Comparison of ENCODE assay signal across 19 mouse cellular contexts in genomic region chr10:13346609-13347290, GRCm38 (mm10).
DNase-seq lines count a peak whose midpoint lies in the region; ATAC-seq lines count a peak whose summit lies in the region.
"Had no signal": no experiment of that assay in that cellular context is flagged by ENCODE, and none has a peak within 500 bp of the region (broad histone marks: within the 10 kb centered on the region; RNA-seq: fewer than 3 reads in every experiment).

No protein-coding gene starts in this region.

- DNase-seq in kidney, adult 9 months = peak; percentile 12
- no peak for DNase-seq in kidney, adult 11 months
- DNase-seq in embryo, embryonic 10.5 days (ENCODE audit: low spot score) = peak; percentile 70
- DNase-seq in mesoderm, embryonic 11.5 days (ENCODE audit: low read depth, low spot score) = peak; percentile 74
- no peak for DNase-seq in urinary bladder, postnatal 14 days (ENCODE audit: low spot score)
- DNase-seq in gastrocnemius, adult 18-20 months (ENCODE audit: low spot score) = no peak
- DNase-seq: adrenal gland, postnatal 14 days; cerebellum, adult 11-12 months; cerebellum, adult 9-11 months; cerebellum, postnatal 36 days; gastrocnemius, postnatal 25 days had no signal

- no peaks in the 10 kb centered on the region for H3K36me3 ChIP-seq in kidney, embryonic 16.5 days (ENCODE audit: insufficient read depth, low read length)
- H3K36me3 ChIP-seq: embryonic facial prominence, embryonic 13.5 days; forebrain, embryonic 12.5 days; hindbrain, embryonic 10.5 days had no signal

- no peaks in the 10 kb centered on the region for H3K9me3 ChIP-seq in kidney, embryonic 16.5 days (ENCODE audit: low read length)
- H3K9me3 ChIP-seq: embryonic facial prominence, embryonic 13.5 days; forebrain, embryonic 12.5 days; hindbrain, embryonic 10.5 days had no signal

- WGBS in kidney, embryonic 16.5 days = 33% methylated on average over 5 of the region's 5 CpGs

- H3K4me3 ChIP-seq in kidney, embryonic 16.5 days (ENCODE audit: low read length) = no peak overlapping the region
- H3K4me3 ChIP-seq: embryonic facial prominence, embryonic 13.5 days; forebrain, embryonic 12.5 days; heart, embryonic 12.5 days; hindbrain, embryonic 10.5 days had no signal

- H3K27me3 ChIP-seq in kidney, embryonic 16.5 days (ENCODE audit: insufficient read depth, low read length) = no peaks in the 10 kb centered on the region
- H3K27me3 ChIP-seq: embryonic facial prominence, embryonic 13.5 days; forebrain, embryonic 12.5 days; heart, embryonic 12.5 days had no signal

- H3K9ac ChIP-seq in kidney, embryonic 16.5 days (replicated peaks; ENCODE audit: low read length) = no peak overlapping the region
- H3K9ac ChIP-seq: embryonic facial prominence, embryonic 13.5 days; forebrain, embryonic 12.5 days; heart, embryonic 12.5 days; hindbrain, embryonic 14.5 days had no signal

- H3K4me1 ChIP-seq in kidney, embryonic 16.5 days (ENCODE audit: insufficient read depth, low read length) = no peaks in the 10 kb centered on the region
- H3K4me1 ChIP-seq: embryonic facial prominence, embryonic 13.5 days; forebrain, embryonic 12.5 days; heart, embryonic 12.5 days had no signal

- peak overlapping the region; percentile 39; the same call in 1 of the 2 replicates for H3K27ac ChIP-seq in kidney, embryonic 16.5 days (ENCODE audit: low read length)
- H3K27ac ChIP-seq: embryonic facial prominence, embryonic 13.5 days; forebrain, embryonic 12.5 days; hindbrain, embryonic 10.5 days; hindbrain, embryonic 14.5 days had no signal

- no peak overlapping the region for H3K4me2 ChIP-seq in kidney, embryonic 16.5 days (replicated peaks; ENCODE audit: low read depth, low read length)
- H3K4me2 ChIP-seq: embryonic facial prominence, embryonic 13.5 days; forebrain, embryonic 12.5 days; heart, embryonic 12.5 days; hindbrain, embryonic 14.5 days had no signal

- peak; percentile 93 for ATAC-seq in kidney, embryonic 16.5 days (ENCODE audit: low FRiP score, low TSS enrichment)
- ATAC-seq: activated CD4-positive, CD25-positive, alpha-beta regulatory T cell, adult 4 months; forebrain, embryonic 16.5 days had no signal

Comparison
In these comparisons a context has a peak if more than half of its experiments do, and no peak if none do; other contexts are left out.
1. DNase-seq: peak in kidney, adult 9 months (single experiment), embryo, embryonic 10.5 days (single experiment) and mesoderm, embryonic 11.5 days (single experiment); none in kidney, adult 11 months (single experiment), urinary bladder, postnatal 14 days (single experiment) and gastrocnemius, adult 18-20 months (single experiment).